ENCODE assay signal across 42 mouse cellular contexts in the genomic region with DNA sequence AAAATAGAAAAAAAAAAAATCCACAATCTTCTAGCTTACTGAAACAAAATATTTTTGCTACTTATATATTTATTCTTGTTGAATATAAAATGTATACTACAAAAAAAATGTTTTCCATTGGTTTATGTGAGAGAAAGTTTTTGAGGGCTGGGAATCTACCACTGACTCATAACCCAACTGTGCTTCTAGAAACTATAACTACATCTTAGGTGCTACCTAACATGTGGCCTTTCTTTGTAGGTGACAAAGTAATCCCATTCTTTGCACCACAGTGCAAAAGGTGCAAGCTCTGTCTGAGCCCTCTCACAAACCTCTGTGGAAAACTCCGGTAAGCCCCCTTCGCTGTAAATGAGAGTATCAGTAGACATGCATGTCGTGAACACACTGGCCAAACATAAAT. TPM values are rescaled to one million over a fixed set of nuclear protein-coding genes. Genes with fewer than 3 reads are reported as not detected.
"Had no signal": no experiment of that assay in that cellular context is flagged by ENCODE, and none has a peak within 500 bp of the region (broad histone marks: within the 10 kb centered on the region; RNA-seq: fewer than 3 reads in every experiment).

No protein-coding gene starts in this region.

- H3K4me1 ChIP-seq: heart, embryonic 10.5 days; heart, embryonic 13.5 days; heart, embryonic 15.5 days; hindbrain, embryonic 13.5 days; intestine, embryonic 15.5 days; limb, embryonic 10.5 days; limb, embryonic 12.5 days; liver, embryonic 13.5 days; liver, embryonic 15.5 days had no signal

- H3K27ac ChIP-seq: gastrocnemius, adult 2 months; heart, embryonic 10.5 days; heart, embryonic 13.5 days; heart, embryonic 15.5 days; hindbrain, embryonic 13.5 days; limb, embryonic 10.5 days; limb, embryonic 12.5 days; liver, embryonic 13.5 days; liver, embryonic 15.5 days had no signal

- ATAC-seq: hindbrain, embryonic 16.5 days; liver, postnatal 0 days had no signal

- H3K27me3 ChIP-seq: heart, embryonic 13.5 days; heart, embryonic 15.5 days; hindbrain, embryonic 13.5 days; intestine, embryonic 15.5 days; limb, embryonic 12.5 days; liver, embryonic 13.5 days; liver, embryonic 15.5 days had no signal

- H3K4me3 ChIP-seq: gastrocnemius, adult 2 months; heart, embryonic 10.5 days; heart, embryonic 13.5 days; heart, embryonic 15.5 days; hindbrain, embryonic 13.5 days; intestine, embryonic 15.5 days; limb, embryonic 10.5 days; limb, embryonic 12.5 days; liver, embryonic 13.5 days; liver, embryonic 15.5 days had no signal

- DNase-seq: gastrocnemius, adult 2 months; gastrocnemius, postnatal 10 days; gastrocnemius, postnatal 25 days; heart, adult 18-20 months; heart, postnatal 14 days; heart, postnatal 36 days; kidney, adult 18-20 months; kidney, adult 8-10 months; kidney, postnatal 10 days; kidney, postnatal 25 days; kidney, postnatal 4 days; layer of hippocampus, adult 9-11 months; layer of hippocampus, postnatal 36 days; liver; liver, embryonic 13.5 days; liver, postnatal 0 days had no signal

RNA-seq across cellular contexts. Expression of a gene that starts 5.1 kb away (rescaled TPM):
- total RNA-seq: gastrocnemius, adult 2 months; gastrocnemius, postnatal 10 days; gastrocnemius, postnatal 25 days; gastrocnemius, postnatal 4 days; granulocyte monocyte progenitor cell, adult 5-6 weeks; heart, adult 18-20 months; heart, adult 8-10 months; heart, postnatal 14 days; heart, postnatal 36 days; hematopoietic stem cell, adult 5-6 weeks; layer of hippocampus, adult 18-20 months; layer of hippocampus, adult 8-10 months; layer of hippocampus, postnatal 14 days; layer of hippocampus, postnatal 36 days; left cerebral cortex, adult 18-20 months; left cerebral cortex, adult 8-10 months; left cerebral cortex, postnatal 14 days; left cerebral cortex, postnatal 36 days had no signal
- polyA plus RNA-seq: heart, embryonic 10.5 days; heart, embryonic 13.5 days; heart, embryonic 15.5 days; heart, postnatal 0 days; hindbrain, embryonic 11.5 days; hindbrain, embryonic 13.5 days; hindbrain, embryonic 16.5 days; kidney, embryonic 14.5 days; kidney, embryonic 16.5 days; limb, embryonic 10.5 days; limb, embryonic 12.5 days; limb, embryonic 14.5 days; liver, embryonic 11.5 days; liver, embryonic 13.5 days; liver, embryonic 15.5 days had no signal
